Mouse (Mus musculus) limb, embryonic 13.5 days (tissue): ENCODE data around the gene Itpk1. TPM values are rescaled to one million over a fixed set of nuclear protein-coding genes. Genes with fewer than 3 reads are reported as not detected.

Experiments
- microRNA counts: library from miRNA; unstranded; fragments of <30 nt; microRNA quantifications from one replicate; lab custom pipeline; 2016
- microRNA-seq: library from miRNA; unstranded; fragments of <30 nt; microRNA quantifications from one replicate; pipeline ENCODE4, GENCODE M21; 2016
- polyA plus RNA-seq: library from polyadenylated mRNA; unstranded; fragments of >200 nt; fragmentation: Nextera tagmentation; extraction: Ambion mirVana; gene quantifications from 2 replicates; pipeline ENCODE4 v1.2.1, GENCODE M21; 2015

The Itpk1 gene
- polyA plus RNA-seq, 1 experiment from 2014 or later: 9.3 TPM

MicroRNAs encoded within 50 kb of the gene (microRNA counts, 519-probe panel; counts per million panel counts)
- not detected for microRNA mmu-miR-1936 (lab: Ali Mortazavi, UCI)

Small RNAs within 50 kb of the gene (microRNA-seq; reads per million reads assigned to microRNA genes)
- gene Mir1936: not detected

Other genes starting within 250 kb of the Itpk1 start
- 39.5 and 42.0 TPM in 2 replicates for gene Golga5, start 235.8 kb downstream of the Itpk1 start, polyA plus RNA-seq
- 0.51 and 0.59 TPM in 2 replicates for gene Chga, start 150.0 kb downstream of the Itpk1 start, polyA plus RNA-seq
- gene Moap1, start 38.7 kb upstream of the Itpk1 start, polyA plus RNA-seq: 28.1 and 30.2 TPM in 2 replicates
- gene Tmem251, start 38.8 kb upstream of the Itpk1 start, polyA plus RNA-seq: 10.2 and 10.4 TPM in 2 replicates
- not detected in 2 replicates for gene Gm28051, start 52.8 kb upstream of the Itpk1 start, polyA plus RNA-seq
- gene Gon7, start 52.9 kb upstream of the Itpk1 start, polyA plus RNA-seq: 34.9 TPM in 2 replicates
- gene Ubr7, start 53.0 kb upstream of the Itpk1 start, polyA plus RNA-seq: 44.8 and 47.0 TPM in 2 replicates
- 27.2 and 30.6 TPM in 2 replicates for gene Gm20604, start 53.7 kb upstream of the Itpk1 start, polyA plus RNA-seq
- gene Btbd7, start 173.5 kb upstream of the Itpk1 start, polyA plus RNA-seq: 20.9 and 21.9 TPM in 2 replicates
- not detected in 2 replicates for gene Cox8c, start 194.4 kb upstream of the Itpk1 start, polyA plus RNA-seq
- gene Unc79, start 243.9 kb upstream of the Itpk1 start, polyA plus RNA-seq: 0.05 and 0.20 TPM in 2 replicates